Mouse (Mus musculus) adipocyte (in vitro differentiated cells): Measurements from ENCODE around the gene Adk.

Experiments used
- DNase-seq: peaks from one replicate; pipeline ENCODE4 v3.0.0-alpha.2; 2016; ENCODE audit warnings: low spot score

Gene Adk

GRCm38 (mm10) chr14:21101562-21101961 lies 49.2 kb downstream of the Adk start:
- DNase-seq = peak; percentile 45

- no peak for DNase-seq
Observed at GRCm38 (mm10) chr14:21102666-21103203, 50.4 kb downstream of the Adk start.

DNA sequence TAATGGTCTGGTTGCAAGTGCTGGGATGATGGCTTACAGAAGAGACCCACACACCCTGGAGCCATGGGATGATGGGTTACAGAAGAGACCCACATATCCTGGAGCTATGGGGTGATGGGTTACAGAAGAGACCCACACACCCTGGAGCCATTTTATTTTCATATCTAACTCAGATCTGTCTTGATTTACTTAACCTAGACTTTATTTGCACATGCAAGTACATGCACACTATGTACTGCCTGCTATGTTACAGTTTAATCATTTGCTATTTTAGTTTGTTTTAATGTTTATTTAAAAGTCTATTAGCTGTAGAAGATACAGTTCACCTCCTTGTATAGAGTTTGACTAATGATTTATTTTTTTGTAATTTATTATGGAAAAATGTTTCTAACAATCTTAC lies 52.7 kb downstream of the Adk start:
- DNase-seq = no peak

- no peak for DNase-seq
Observed at GRCm38 (mm10) chr14:21106582-21106981, 54.2 kb downstream of the Adk start.

DNA sequence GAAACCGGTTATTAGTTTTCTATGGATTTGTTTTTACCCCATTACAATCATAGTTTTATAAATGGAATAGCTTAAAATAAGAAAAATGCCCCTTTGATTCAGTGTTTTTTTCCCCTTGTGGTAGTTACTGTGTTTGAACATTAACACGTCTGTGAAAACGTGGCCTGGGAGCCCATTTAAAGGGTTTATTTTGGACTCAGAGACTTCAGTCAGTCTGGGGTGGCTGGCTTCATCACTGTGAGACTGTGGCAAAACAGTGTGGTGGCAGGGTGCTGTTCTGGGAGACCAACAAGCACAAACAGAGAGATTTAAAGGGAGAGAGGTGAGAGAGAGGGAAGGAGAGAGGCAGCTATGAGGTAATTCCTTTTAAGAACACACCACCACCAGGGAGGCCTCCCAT lies 55.2 kb downstream of the Adk start:
- DNase-seq = no peak

DNA sequence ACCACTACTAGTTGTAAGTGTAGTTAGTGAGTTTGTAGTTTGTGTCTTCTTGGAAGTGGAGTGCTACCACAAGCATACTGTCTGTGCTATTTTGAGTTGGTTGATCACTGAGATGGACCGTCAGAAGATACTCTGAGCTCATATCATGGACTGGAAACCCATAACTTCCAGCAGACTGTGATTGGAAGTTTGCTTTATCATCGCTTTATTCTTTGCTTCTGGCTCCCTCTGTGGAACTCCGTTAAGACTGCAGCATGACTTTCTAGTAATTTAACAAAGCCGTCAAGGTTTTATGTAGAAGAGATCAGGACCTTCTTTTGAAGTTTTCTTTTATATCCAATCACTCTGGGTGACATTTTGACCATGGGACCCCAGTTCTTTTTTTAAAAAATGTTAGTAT lies 58.1 kb downstream of the Adk start:
- peak; percentile 38 for DNase-seq

- DNase-seq = no peak
Observed at GRCm38 (mm10) chr14:21111500-21111899, 59.1 kb downstream of the Adk start.

DNA sequence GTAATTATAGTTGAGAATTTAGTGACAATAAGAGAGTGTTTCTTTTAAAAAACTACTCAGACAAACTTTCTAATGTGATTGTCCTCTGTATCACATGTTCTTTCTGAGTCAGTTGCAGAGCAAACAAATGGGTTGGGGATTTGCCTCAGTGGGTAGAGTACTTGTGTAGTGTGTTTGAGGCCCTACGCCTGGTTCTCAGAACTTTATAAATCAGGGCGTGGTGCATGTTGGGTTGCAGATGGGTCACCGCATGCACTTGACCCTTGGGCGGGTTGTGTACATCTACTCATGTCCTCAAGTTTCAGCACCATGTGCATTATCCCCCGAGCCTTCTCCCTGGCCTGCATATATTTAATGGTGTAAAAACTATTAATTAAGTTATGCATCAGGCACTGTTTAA lies 59.8 kb downstream of the Adk start:
- DNase-seq = no peak

- DNase-seq = no peak
Observed at GRCm38 (mm10) chr14:21112742-21113141, 60.4 kb downstream of the Adk start.

- DNase-seq = no peak
Observed at GRCm38 (mm10) chr14:21114339-21114738, 62.0 kb downstream of the Adk start.

- no peak for DNase-seq
Observed at GRCm38 (mm10) chr14:21115318-21115717, 62.9 kb downstream of the Adk start.

DNA sequence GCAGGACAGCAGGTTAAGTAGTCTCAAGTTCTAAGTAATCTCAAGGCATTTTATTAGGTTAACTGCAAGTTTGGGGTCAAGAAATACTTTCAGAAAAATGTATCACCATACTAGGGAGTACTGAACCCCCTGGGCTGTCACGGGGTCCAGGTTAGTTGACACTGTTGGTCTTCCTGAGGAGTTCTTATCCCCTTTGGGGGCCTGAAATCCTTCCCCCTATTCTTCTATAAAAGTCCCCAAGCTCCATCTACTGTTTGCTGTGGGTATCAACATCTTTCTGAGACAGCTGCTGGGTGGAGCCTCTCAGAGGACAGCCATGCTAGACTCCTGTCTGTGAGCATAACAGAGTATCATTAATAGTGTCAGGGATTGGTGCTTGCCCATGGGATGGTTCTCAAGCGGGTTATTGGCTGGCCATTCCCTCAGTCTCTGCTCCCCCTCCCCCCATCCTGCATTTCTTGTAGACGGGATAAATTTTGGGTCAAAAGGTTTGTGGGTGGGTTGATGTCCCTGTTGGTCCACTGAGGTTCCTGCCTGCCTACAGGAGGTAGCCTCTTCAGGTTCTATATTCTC lies 63.6 kb downstream of the Adk start:
- peak; percentile 62 for DNase-seq

- no peak for DNase-seq
Observed at GRCm38 (mm10) chr14:21118095-21118494, 65.7 kb downstream of the Adk start.

DNA sequence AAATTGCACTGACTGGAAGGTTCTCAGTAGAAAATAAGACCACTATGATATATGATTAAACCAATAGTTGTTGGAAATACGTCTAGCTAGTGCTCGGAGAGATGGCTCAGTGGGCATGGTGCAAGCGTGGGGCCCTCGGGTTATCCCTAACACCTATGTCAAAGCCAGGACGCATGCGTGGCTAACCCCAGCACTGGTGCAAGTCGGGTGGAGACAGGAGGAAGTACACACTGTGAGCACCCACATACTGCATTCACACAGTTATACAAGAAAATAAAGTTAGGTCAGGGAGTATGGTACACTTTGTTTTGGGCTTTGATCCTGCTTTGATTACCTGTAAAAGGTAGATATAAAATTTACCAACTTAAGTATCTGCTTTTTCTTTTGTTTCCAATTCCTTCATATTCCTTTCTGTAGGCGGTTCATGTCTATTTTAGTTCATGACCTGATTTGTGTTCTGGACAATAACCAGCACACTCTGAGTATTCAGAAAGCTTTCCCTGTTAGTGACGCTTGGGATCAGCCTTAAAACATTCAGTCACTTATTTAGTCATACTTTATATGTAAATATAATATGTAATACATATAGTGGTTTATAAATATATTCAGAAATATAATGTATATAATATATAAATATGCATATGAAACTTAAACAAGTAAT lies 67.4 kb downstream of the Adk start:
- DNase-seq = no peak

GRCm38 (mm10) chr14:21120473-21120872 lies 68.1 kb downstream of the Adk start:
- DNase-seq = peak; percentile 83

- DNase-seq = no peak
Observed at GRCm38 (mm10) chr14:21127215-21127614, 74.8 kb downstream of the Adk start.

- peak; percentile 86 for DNase-seq
Observed at GRCm38 (mm10) chr14:21136906-21137305, 84.5 kb downstream of the Adk start.

- no peak for DNase-seq
Observed at GRCm38 (mm10) chr14:21142603-21143002, 90.2 kb downstream of the Adk start.

- peak; percentile 65 for DNase-seq
Observed at GRCm38 (mm10) chr14:21143406-21144115, 91.2 kb downstream of the Adk start.

GRCm38 (mm10) chr14:21147171-21147570 lies 94.8 kb downstream of the Adk start:
- no peak for DNase-seq

DNA sequence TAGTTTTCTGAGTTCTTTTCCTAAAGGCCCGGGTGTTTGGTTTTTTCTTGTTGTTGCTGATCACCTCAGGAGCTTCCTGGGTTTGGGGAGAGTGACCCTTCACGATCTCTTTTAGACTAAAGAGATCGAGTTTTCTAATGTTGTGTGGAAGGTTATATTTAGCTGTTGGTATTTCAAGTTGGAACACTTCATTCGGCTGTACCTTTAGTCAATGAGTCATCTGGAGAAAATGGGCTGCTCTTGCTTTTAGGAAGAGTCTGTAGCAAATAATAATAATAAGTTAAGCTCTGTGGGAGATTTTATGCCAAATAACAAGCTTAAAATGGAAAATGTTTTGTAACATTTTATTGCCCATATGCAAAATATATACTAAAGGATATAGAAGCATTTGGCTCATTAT lies 97.9 kb downstream of the Adk start:
- peak; percentile 47 for DNase-seq

DNA sequence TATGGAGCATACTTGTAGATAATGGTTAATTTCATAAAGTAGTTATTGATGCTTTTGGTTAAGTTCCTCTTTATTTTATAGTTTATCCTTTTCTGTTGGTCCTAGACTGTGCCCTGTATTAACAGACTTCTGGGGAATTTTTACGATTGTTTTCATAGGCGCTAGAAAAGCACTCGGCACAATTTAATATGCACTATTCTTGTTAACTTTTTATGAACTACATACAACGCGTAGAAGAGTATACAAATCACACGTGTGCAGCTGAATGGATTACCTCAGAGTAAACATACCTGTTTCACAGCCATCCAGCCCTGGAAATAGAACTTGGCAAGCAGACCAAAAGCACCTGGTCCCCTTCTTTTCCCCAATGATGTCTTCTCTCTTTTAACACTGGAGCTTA lies 99.7 kb downstream of the Adk start:
- DNase-seq = no peak

DNA sequence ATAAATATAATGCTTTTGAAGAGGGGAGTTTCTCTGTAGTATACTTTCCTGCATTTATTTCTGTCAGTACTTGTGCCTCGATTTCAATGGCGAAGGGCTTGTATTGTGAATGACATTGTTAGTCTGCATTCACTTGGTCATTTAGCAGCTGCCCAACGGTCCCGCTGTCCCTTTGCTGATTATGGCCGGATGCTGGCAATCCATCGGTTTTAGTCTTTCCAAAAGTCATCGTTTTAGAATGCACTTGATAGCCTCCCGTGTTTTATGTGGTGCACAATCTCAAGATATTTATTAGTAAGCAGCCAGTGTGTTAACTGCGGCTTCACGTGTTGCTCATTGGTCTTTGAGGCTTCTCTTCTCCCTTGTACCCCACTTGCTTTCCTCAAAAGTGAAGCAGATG lies 113.3 kb downstream of the Adk start:
- DNase-seq = no peak
